Mouse (Mus musculus) E14TG2a.4 (cell line): Measurements from ENCODE around the gene Cyb561.
A peak's percentile ranks its signal among the peaks of the same experiment; 100 is the strongest.

Experiments used
- H3K27me3 ChIP-seq: 2 replicates; pipeline ENCODE4 v1.6.1; 2014; ENCODE audit warnings: low read length, control low read depth; ENCODE audit not compliant: insufficient read depth
- H3K36me3 ChIP-seq: 2 replicates; pipeline ENCODE4 v1.6.1; 2014; ENCODE audit warnings: low read length, control low read depth; ENCODE audit not compliant: insufficient read depth
- H3K4me1 ChIP-seq: replicated peaks from 2 replicates; pipeline ENCODE4 v1.6.1; 2014; ENCODE audit warnings: low read depth, low read length, control low read depth
- H3K4me3 ChIP-seq: replicated peaks from 2 replicates; pipeline ENCODE4 v1.5.1; 2014; ENCODE audit warnings: mild to moderate bottlenecking, low read length
- H3K9me3 ChIP-seq: 2 replicates; pipeline ENCODE4 v1.6.1; 2014; ENCODE audit warnings: low read length, control low read depth
- CTCF ChIP-seq: conservative IDR thresholded peaks from 2 replicates; pipeline ENCODE4 v1.5.1; 2014; ENCODE audit warnings: low read length
- NANOG ChIP-seq: IDR thresholded peaks from 2 replicates; pipeline ENCODE4 v1.6.1; 2014; ENCODE audit warnings: borderline replicate concordance, low read length, mixed read lengths
- POU5F1 ChIP-seq: IDR thresholded peaks from 2 replicates; pipeline ENCODE4 v1.6.1; 2014; ENCODE audit warnings: low read length, borderline replicate concordance

The Cyb561 gene

GRCm38 (mm10) chr11:105959355-105959754 lies 6.2 kb upstream of the Cyb561 start:
- 0 out of 2 replicates have a peak, but pooled peaks cover 2% of the 10 kb centered on the region for H3K27me3 ChIP-seq
- TF ChIP-seq CTCF, result no peak
- no peak for TF ChIP-seq POU5F1
- TF ChIP-seq NANOG, result no peak
- no peaks in the 10 kb centered on the region for H3K9me3 ChIP-seq
- H3K4me1 ChIP-seq, result peaks cover 49% of the 10 kb centered on the region
- peak overlapping the region; percentile 52 for H3K4me3 ChIP-seq
- H3K36me3 ChIP-seq, result no peaks in the 10 kb centered on the region

- TF ChIP-seq POU5F1 (no peak), CTCF (no peak), NANOG (no peak)
- Histone ChIP-seq H3K27me3 (0 out of 2 replicates have a peak, but pooled peaks cover 2% of the 10 kb centered on the region), H3K4me3 (no peak overlapping the region), H3K9me3 (no peaks in the 10 kb centered on the region), H3K36me3 (no peaks in the 10 kb centered on the region), H3K4me1 (peaks cover 54% of the 10 kb centered on the region)
Observed at GRCm38 (mm10) chr11:105958566-105958965, 5.4 kb upstream of the Cyb561 start.

GRCm38 (mm10) chr11:105957501-105957900 lies 4.4 kb upstream of the Cyb561 start:
- Histone ChIP-seq H3K4me1 (peaks cover 65% of the 10 kb centered on the region), H3K27me3 (0 out of 2 replicates have a peak, but pooled peaks cover 2% of the 10 kb centered on the region), H3K36me3 (no peaks in the 10 kb centered on the region), H3K4me3 (no peak overlapping the region), H3K9me3 (no peaks in the 10 kb centered on the region)
- no peak for TF ChIP-seq NANOG
- TF ChIP-seq POU5F1, result no peak
- TF ChIP-seq CTCF, result no peak

- Histone ChIP-seq H3K27me3 (0 out of 2 replicates have a peak, but pooled peaks cover 2% of the 10 kb centered on the region), H3K36me3 (no peaks in the 10 kb centered on the region), H3K4me3 (peak overlapping the region; percentile 77), H3K4me1 (peaks cover 79% of the 10 kb centered on the region), H3K9me3 (no peaks in the 10 kb centered on the region)
- no peak for TF ChIP-seq NANOG
- TF ChIP-seq CTCF, result no peak
- no peak for TF ChIP-seq POU5F1
Observed at GRCm38 (mm10) chr11:105955815-105956430, 2.8 kb upstream of the Cyb561 start.

GRCm38 (mm10) chr11:105953402-105953801 lies 266 bp upstream of the Cyb561 start:
- Histone ChIP-seq H3K27me3 (no peaks in the 10 kb centered on the region), H3K9me3 (no peaks in the 10 kb centered on the region), H3K4me3 (peak overlapping the region; percentile 39; the same call in 1 of the 2 replicates), H3K36me3 (no peaks in the 10 kb centered on the region), H3K4me1 (peaks cover 78% of the 10 kb centered on the region)
- no peak for TF ChIP-seq NANOG
- TF ChIP-seq POU5F1, result no peak
- TF ChIP-seq CTCF, result no peak

- Histone ChIP-seq H3K9me3 (no peaks in the 10 kb centered on the region), H3K27me3 (no peaks in the 10 kb centered on the region), H3K4me1 (peaks cover 77% of the 10 kb centered on the region), H3K4me3 (no peak overlapping the region), H3K36me3 (no peaks in the 10 kb centered on the region)
- no peak for TF ChIP-seq NANOG
- no peak for TF ChIP-seq POU5F1
- no peak for TF ChIP-seq CTCF
Observed at GRCm38 (mm10) chr11:105952111-105952510, 1.0 kb downstream of the Cyb561 start.

- no peaks in the 10 kb centered on the region for H3K9me3 ChIP-seq
- TF ChIP-seq POU5F1, result no peak
- no peak for TF ChIP-seq NANOG
- no peak for TF ChIP-seq CTCF
- peaks cover 80% of the 10 kb centered on the region for H3K4me1 ChIP-seq
- H3K36me3 ChIP-seq, result no peaks in the 10 kb centered on the region
- H3K4me3 ChIP-seq, result no peak overlapping the region
- H3K27me3 ChIP-seq, result no peaks in the 10 kb centered on the region
Observed at GRCm38 (mm10) chr11:105951601-105952044, 1.5 kb downstream of the Cyb561 start.

GRCm38 (mm10) chr11:105950519-105950918 lies 2.6 kb downstream of the Cyb561 start:
- TF ChIP-seq NANOG, result no peak
- TF ChIP-seq CTCF, result no peak
- no peak for TF ChIP-seq POU5F1
- Histone ChIP-seq H3K36me3 (no peaks in the 10 kb centered on the region), H3K9me3 (no peaks in the 10 kb centered on the region), H3K4me3 (no peak overlapping the region), H3K27me3 (no peaks in the 10 kb centered on the region), H3K4me1 (peaks cover 84% of the 10 kb centered on the region)
